Mouse (Mus musculus) kidney, postnatal 0 days (tissue): ENCODE measurements around the gene 4921509C19Rik. TPM values are rescaled to one million over a fixed set of nuclear protein-coding genes. Genes with fewer than 3 reads are reported as not detected.
"Not testable (repeated sequence)": the region's sequence is repeated elsewhere in the genome, so short reads cannot be mapped to it uniquely, and the experiment has no call there.

Experiments used
- ATAC-seq: fragments of 200-750 bp; cut with Nextera tagmentation; replicated peaks from 2 replicates; pipeline ENCODE4 v1.8.0; 2017; ENCODE audit warnings: low read depth, moderate number of reproducible peaks, moderate TSS enrichment, moderate library complexity; ENCODE audit not compliant: low FRiP score
- DNase-seq: peaks from one replicate; pipeline ENCODE4 v3.0.0-alpha.2; 2016; ENCODE audit warnings: low spot score
- H3K27ac ChIP-seq: fragments of 300-500 bp; sonication (generic); 2 replicates; pipeline ENCODE4 v1.5.1; 2014; ENCODE audit warnings: mild to moderate bottlenecking
- H3K27me3 ChIP-seq: fragments of 300-500 bp; sonication (generic); 2 replicates; pipeline ENCODE4 v1.6.1; 2014; ENCODE audit warnings: low read length, mixed read lengths; ENCODE audit not compliant: insufficient read depth
- H3K36me3 ChIP-seq: fragments of 300-500 bp; sonication (generic); 2 replicates; pipeline ENCODE4 v1.6.1; 2014; ENCODE audit warnings: low read length, mixed read lengths; ENCODE audit not compliant: insufficient read depth
- H3K4me1 ChIP-seq: fragments of 300-500 bp; sonication (generic); replicated peaks from 2 replicates; pipeline ENCODE4 v1.6.1; 2014; ENCODE audit warnings: antibody characterized with exemption, low read length, mixed read lengths; ENCODE audit not compliant: insufficient read depth
- H3K4me2 ChIP-seq: fragments of 300-500 bp; sonication (generic); 2 replicates; pipeline ENCODE4 v1.6.1; 2014; ENCODE audit warnings: mild to moderate bottlenecking, low read length, moderate library complexity, mixed read lengths
- H3K4me3 ChIP-seq: fragments of 300-500 bp; sonication (generic); replicated peaks from 2 replicates; pipeline ENCODE4 v1.5.1; 2014; ENCODE audit warnings: low read depth, low read length
- H3K9ac ChIP-seq: fragments of 300-500 bp; sonication (generic); 2 replicates; pipeline ENCODE4 v1.6.1; 2014; ENCODE audit warnings: low read depth, low read length
- H3K9me3 ChIP-seq: fragments of 300-500 bp; sonication (generic); replicated peaks from 2 replicates; pipeline ENCODE4 v1.6.1; 2016; ENCODE audit warnings: low read length, inconsistent platforms, mixed read lengths
- CTCF ChIP-seq: IDR thresholded peaks from 2 replicates; pipeline ENCODE4 v1.5.1; 2016; ENCODE audit warnings: antibody characterized with exemption, low read depth, mild to moderate bottlenecking, moderate library complexity
- WGBS: fragments of 180-500 bp; shearing (Covaris S2); extraction: QIAGEN DNeasy Blood & Tissue Kit; methylation state at CpG from one replicate; pipeline ENCODE4 v1.1.7; 2014; 5-methylcytosine and 5-hydroxymethylcytosine counted together
- polyA plus RNA-seq: library from polyadenylated mRNA; unstranded; fragments of >200 nt; fragmentation: Nextera tagmentation; extraction: Ambion mirVana; gene quantifications from 2 replicates; pipeline ENCODE4 v1.2.1, GENCODE M21; 2015

Gene 4921509C19Rik
- polyA plus RNA-seq: not detected in 2 replicates

DNA sequence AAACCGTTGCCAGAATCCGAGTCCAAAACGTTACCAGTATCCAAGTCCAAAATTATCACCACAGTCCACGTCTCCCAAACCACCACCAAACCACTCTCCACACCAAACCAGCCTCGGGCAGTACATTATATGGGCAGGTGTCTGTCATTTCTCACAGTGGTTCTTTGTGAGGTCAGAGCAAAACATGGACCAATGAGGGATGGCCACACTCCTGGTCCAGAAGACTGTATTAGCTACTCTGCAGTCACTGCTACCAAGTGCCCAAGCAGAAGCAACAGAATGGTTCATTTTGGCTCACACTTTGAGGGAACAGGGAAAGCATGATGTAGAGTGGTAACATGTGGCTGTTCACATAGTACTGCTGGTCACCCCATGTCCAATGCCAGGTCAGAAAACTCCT, at the start of gene 4921509C19Rik:
Gene 4921509C19Rik, minus strand, starts transcription at position 101 of the 400 bp plus-strand sequence.
- not testable (repeated sequence) for H3K4me3 ChIP-seq, H3K27me3 ChIP-seq, H3K4me1 ChIP-seq, H3K27ac ChIP-seq, H3K4me2 ChIP-seq, H3K36me3 ChIP-seq, DNase-seq, H3K9me3 ChIP-seq, H3K9ac ChIP-seq, ATAC-seq
- 80% methylated on average over 5 of the region's 5 CpGs for WGBS

- WGBS: 64% methylated on average over 2 of the region's 2 CpGs
- Histone ChIP-seq H3K36me3 (0 out of 2 replicates have a peak, but pooled peaks cover 3% of the 10 kb centered on the region), H3K4me1 (no peaks in the 10 kb centered on the region), H3K27me3 (no peaks in the 10 kb centered on the region), H3K9me3 (no peaks in the 10 kb centered on the region), H3K9ac (no peak overlapping the region), H3K27ac (no peak overlapping the region), H3K4me2 (no peak overlapping the region), H3K4me3 (no peak overlapping the region)
- no peak for ATAC-seq
- no peak for DNase-seq
- no peak for TF ChIP-seq CTCF
Measured at GRCm38 (mm10) chr2:151525520-151525919, 49.6 kb upstream of the 4921509C19Rik start.

GRCm38 (mm10) chr2:151524324-151525041, 48.5 kb upstream of the 4921509C19Rik start:
- H3K4me2 ChIP-seq: no peak overlapping the region
- no peak for ATAC-seq
- H3K9me3 ChIP-seq: no peaks in the 10 kb centered on the region
- H3K4me1 ChIP-seq: no peaks in the 10 kb centered on the region
- WGBS: 49% methylated on average over 4 of the region's 4 CpGs
- 0 out of 2 replicates have a peak, but pooled peaks cover 6% of the 10 kb centered on the region for H3K36me3 ChIP-seq
- no peak overlapping the region for H3K4me3 ChIP-seq
- H3K27me3 ChIP-seq: no peaks in the 10 kb centered on the region
- DNase-seq: no peak
- no peak for TF ChIP-seq CTCF
- no peak overlapping the region for H3K9ac ChIP-seq
- H3K27ac ChIP-seq: no peak overlapping the region

DNA sequence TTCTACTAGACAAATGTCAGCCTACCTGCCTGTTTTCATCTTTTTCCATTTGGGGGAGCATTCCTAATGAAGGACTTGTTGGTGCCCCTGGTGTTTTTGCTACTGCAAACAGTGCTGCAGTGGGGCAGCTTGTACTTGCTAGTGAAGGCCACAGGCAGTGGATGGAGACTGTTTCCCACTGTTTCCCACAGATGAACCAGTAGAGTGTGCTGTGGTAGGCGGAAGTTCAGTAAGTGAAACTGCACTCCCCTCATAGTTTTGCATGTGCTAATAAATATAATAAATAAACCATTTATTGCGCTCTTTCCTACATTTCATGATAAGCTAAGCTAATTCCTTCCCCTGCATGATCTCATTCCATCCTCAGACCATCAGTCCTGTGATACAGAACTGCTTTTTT, 43.0 kb upstream of the 4921509C19Rik start:
- no peaks in the 10 kb centered on the region for H3K9me3 ChIP-seq
- no peak overlapping the region for H3K9ac ChIP-seq
- ATAC-seq: no peak
- no peak overlapping the region for H3K4me3 ChIP-seq
- 82% methylated on average over 2 of the region's 2 CpGs for WGBS
- 0 out of 2 replicates have a peak, but pooled peaks cover 24% of the 10 kb centered on the region for H3K36me3 ChIP-seq
- peak; percentile 36 for DNase-seq
- no peaks in the 10 kb centered on the region for H3K4me1 ChIP-seq
- no peak overlapping the region for H3K27ac ChIP-seq
- H3K4me2 ChIP-seq: no peak overlapping the region
- TF ChIP-seq CTCF: peak; percentile 25; the same call in 1 of the 2 replicates
- no peaks in the 10 kb centered on the region for H3K27me3 ChIP-seq

DNA sequence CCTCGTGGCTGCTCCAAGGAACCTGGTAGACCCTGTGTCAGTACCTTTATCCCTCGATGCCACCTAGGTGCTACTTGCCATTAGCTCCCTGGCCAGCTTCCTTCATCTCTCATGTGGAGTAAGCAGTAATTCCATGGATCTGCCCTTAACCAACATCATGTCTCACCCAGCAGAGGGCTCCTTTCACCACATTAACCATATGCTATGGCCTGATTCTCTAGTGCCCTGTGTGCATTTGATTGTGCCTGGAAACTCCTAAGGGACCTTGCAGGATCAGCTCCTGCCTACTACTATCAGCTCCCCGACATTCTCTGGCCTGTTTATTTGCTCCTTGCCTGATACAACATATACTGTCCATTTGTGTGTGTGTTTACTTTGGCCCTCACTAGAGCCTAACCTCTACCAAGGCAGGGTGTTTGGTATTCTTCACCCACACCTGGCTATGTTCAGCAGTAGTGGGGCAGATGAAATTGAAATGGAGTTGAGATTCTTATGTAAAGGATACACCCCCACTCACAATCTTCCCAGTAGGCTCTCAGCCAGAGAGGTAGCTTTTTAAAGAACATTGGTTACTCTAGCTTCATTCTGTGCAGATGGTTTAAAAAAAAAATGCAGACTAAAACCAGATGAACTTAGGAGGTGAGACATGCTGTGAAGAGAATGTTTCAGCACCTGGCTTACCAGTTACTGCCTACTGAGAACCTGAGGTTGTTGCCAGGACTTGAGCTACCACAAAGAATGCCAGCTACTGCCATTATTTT, 37.8 kb upstream of the 4921509C19Rik start:
- Histone ChIP-seq H3K27me3 (no peaks in the 10 kb centered on the region), H3K4me1 (no peaks in the 10 kb centered on the region), H3K9ac (no peak overlapping the region), H3K9me3 (no peaks in the 10 kb centered on the region), H3K36me3 (peaks cover 55% of the 10 kb centered on the region), H3K4me2 (no peak overlapping the region), H3K4me3 (no peak overlapping the region), H3K27ac (no peak overlapping the region)
- 85% methylated on average over 3 of the region's 3 CpGs for WGBS
- DNase-seq (peak; percentile 28), ATAC-seq (no peak)
- TF ChIP-seq CTCF: peak; percentile 42; the same call in 1 of the 2 replicates

DNA sequence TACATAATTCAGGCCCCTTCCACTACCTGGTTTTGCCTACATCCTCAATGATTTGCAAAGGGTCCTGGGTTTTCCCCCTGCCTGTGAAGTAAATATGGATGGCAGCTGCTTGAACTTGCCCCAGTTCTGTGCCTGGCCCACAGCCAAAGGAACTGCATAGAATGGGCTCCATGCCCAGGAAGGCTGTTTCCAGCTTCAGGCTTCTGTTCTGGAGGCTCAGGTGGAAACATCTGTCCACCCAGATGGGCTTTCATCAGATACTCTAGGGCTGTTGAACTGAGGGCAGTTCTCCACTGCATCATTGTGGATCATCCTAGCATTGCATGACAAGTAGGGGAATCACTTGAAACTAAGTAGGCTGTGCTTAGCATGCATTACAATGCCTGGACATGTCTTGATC, 36.2 kb upstream of the 4921509C19Rik start:
- peaks cover 61% of the 10 kb centered on the region for H3K36me3 ChIP-seq
- no peaks in the 10 kb centered on the region for H3K4me1 ChIP-seq
- no peak overlapping the region for H3K4me3 ChIP-seq
- no peak for ATAC-seq
- no peak overlapping the region for H3K27ac ChIP-seq
- H3K9me3 ChIP-seq: no peaks in the 10 kb centered on the region
- no peaks in the 10 kb centered on the region for H3K27me3 ChIP-seq
- no peak overlapping the region for H3K9ac ChIP-seq
- no peak for TF ChIP-seq CTCF
- H3K4me2 ChIP-seq: no peak overlapping the region
- no peak for DNase-seq
